Mouse (Mus musculus): ENCODE measurements around the gene Acp6. TPM values are rescaled to one million over a fixed set of nuclear protein-coding genes. Genes with fewer than 3 reads are reported as not detected.

The Acp6 gene
- polyA plus RNA-seq, 1 experiment from 2014 or later, result 25.4 TPM

DNA sequence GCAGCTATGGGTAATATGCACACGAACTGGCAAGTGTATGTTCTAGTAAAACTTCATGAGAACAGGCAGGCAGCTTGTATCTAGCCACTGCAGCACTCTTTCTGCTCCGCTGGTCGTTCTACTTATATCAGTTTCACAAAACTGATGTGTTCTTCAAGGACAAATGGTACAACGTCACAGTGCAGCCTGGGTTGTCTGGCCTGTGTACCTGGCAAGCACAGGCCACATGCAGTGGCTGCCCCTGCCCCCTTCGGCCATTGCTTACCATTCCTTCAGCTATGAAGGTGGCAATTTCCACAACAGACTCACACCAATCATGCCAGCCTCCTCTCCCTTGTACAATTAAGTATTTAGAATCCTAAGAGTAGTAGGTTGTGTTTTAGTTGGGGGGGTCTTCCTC, 14.1 kb downstream of the Acp6 start:
- Histone ChIP-seq H3K4me3 (ENCODE audit: low read depth, low read length) (no peak overlapping the region), H3K36me3 (ENCODE audit: control insufficient read depth, insufficient read depth, low read length) (no peaks in the 10 kb centered on the region; the same call in 1 of the 2 replicates), H3K27me3 (ENCODE audit: control insufficient read depth, insufficient read depth, low read length) (no peaks in the 10 kb centered on the region), H3K9ac (ENCODE audit: low read length) (no peak overlapping the region), H3K9me3 (ENCODE audit: control insufficient read depth, low read length) (no peaks in the 10 kb centered on the region), H3K4me1 (ENCODE audit: control insufficient read depth, insufficient read depth, low read length) (no peaks in the 10 kb centered on the region), H3K4me2 (ENCODE audit: low read depth) (no peak overlapping the region), H3K27ac (ENCODE audit: low read depth, low read length) (no peak overlapping the region)
- DNase-seq (ENCODE audit: low spot score) (no peak), ATAC-seq (ENCODE audit: insufficient read depth, low FRiP score, low TSS enrichment) (no peak)
- WGBS, result 84% methylated on average over 5 of the region's 5 CpGs

DNA sequence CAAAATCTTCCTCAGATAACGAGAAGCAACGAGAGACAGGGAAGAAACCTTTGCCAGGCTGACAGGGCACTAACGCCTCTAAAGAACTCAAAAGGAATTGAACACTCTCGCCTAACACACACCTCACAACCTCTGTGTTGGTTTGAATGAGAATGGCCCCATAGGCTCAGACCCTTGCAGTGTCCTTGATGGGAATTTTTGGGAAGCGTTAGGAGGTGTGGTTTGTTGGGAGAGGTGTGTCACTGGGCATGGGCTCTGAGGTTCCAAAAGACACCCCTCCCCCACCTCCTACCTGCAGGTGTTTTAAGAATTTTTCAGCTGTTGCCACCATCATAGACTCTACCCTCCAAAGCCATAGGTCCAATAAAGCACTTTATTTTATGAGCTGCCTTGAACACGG, 20.3 kb downstream of the Acp6 start:
- no peak overlapping the region for H3K27ac ChIP-seq (ENCODE audit: low read depth, low read length)
- no peaks in the 10 kb centered on the region for H3K9me3 ChIP-seq (ENCODE audit: control insufficient read depth, low read length)
- H3K4me3 ChIP-seq (ENCODE audit: low read depth, low read length), result no peak overlapping the region
- H3K4me1 ChIP-seq (ENCODE audit: control insufficient read depth, insufficient read depth, low read length), result 0 out of 2 replicates have a peak, but pooled peaks cover 4% of the 10 kb centered on the region
- H3K4me2 ChIP-seq (ENCODE audit: low read depth), result no peak overlapping the region
- WGBS, result 60% methylated on average over 6 of the region's 6 CpGs
- ATAC-seq (ENCODE audit: insufficient read depth, low FRiP score, low TSS enrichment) (no peak), DNase-seq (ENCODE audit: low spot score) (no peak)
- no peaks in the 10 kb centered on the region; the same call in 1 of the 2 replicates for H3K36me3 ChIP-seq (ENCODE audit: control insufficient read depth, insufficient read depth, low read length)
- H3K9ac ChIP-seq (ENCODE audit: low read length), result no peak overlapping the region
- H3K27me3 ChIP-seq (ENCODE audit: control insufficient read depth, insufficient read depth, low read length), result no peaks in the 10 kb centered on the region

DNA sequence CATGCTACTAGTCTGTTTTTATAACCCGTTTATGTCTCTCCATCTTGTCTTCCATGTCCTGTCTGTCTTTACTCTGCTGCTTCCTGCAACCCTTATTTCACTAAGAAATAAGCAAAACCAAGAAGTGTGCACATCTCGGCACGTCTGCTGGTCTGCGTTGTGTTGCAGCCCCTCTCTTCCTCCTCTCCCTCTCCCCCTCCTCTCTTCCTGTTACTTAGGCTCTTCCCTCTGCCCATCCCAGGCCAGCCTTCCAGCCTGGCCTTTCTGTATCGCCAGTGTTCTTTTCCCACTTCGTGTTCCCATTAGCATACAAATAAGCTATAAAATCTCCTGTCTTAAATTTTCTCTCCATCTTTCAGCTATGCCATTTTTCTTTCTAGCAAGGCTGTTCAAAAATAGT, 21.9 kb downstream of the Acp6 start:
- no peaks in the 10 kb centered on the region for H3K27me3 ChIP-seq (ENCODE audit: control insufficient read depth, insufficient read depth, low read length)
- ATAC-seq (ENCODE audit: insufficient read depth, low FRiP score, low TSS enrichment) (no peak), DNase-seq (ENCODE audit: low spot score) (no peak)
- H3K9me3 ChIP-seq (ENCODE audit: control insufficient read depth, low read length), result no peaks in the 10 kb centered on the region
- H3K4me3 ChIP-seq (ENCODE audit: low read depth, low read length), result no peak overlapping the region
- 48% methylated on average over 6 of the region's 6 CpGs for WGBS
- H3K4me1 ChIP-seq (ENCODE audit: control insufficient read depth, insufficient read depth, low read length), result 0 out of 2 replicates have a peak, but pooled peaks cover 4% of the 10 kb centered on the region
- H3K9ac ChIP-seq (ENCODE audit: low read length), result no peak overlapping the region
- H3K4me2 ChIP-seq (ENCODE audit: low read depth), result no peak overlapping the region
- no peaks in the 10 kb centered on the region; the same call in 1 of the 2 replicates for H3K36me3 ChIP-seq (ENCODE audit: control insufficient read depth, insufficient read depth, low read length)
- no peak overlapping the region for H3K27ac ChIP-seq (ENCODE audit: low read depth, low read length)

DNA sequence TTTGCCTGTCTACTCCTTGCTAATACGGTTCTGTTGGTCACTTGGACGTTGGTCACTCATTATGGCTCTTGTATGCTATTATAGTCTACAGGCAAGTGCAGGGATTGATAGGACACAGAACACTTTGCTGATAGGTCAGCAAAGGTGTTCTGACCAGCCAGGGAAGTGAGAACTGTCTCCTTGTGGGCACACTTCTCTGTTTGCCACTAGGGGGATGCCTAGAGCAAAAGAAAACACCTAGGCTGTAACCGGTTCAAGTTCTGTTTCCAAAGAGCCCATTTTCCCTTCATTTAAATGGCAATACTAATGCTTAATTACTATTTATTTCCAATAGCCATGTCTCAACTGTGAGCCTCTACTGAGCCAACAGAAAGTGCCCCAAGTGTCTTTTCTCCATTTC, 25.2 kb downstream of the Acp6 start:
- Histone ChIP-seq H3K4me1 (ENCODE audit: control insufficient read depth, insufficient read depth, low read length) (0 out of 2 replicates have a peak, but pooled peaks cover 6% of the 10 kb centered on the region), H3K4me2 (ENCODE audit: low read depth) (no peak overlapping the region), H3K4me3 (ENCODE audit: low read depth, low read length) (no peak overlapping the region), H3K27ac (ENCODE audit: low read depth, low read length) (no peak overlapping the region), H3K9me3 (ENCODE audit: control insufficient read depth, low read length) (no peaks in the 10 kb centered on the region), H3K27me3 (ENCODE audit: control insufficient read depth, insufficient read depth, low read length) (no peaks in the 10 kb centered on the region), H3K36me3 (ENCODE audit: control insufficient read depth, insufficient read depth, low read length) (no peaks in the 10 kb centered on the region), H3K9ac (ENCODE audit: low read length) (no peak overlapping the region)
- ATAC-seq (ENCODE audit: insufficient read depth, low FRiP score, low TSS enrichment) (no peak), DNase-seq (ENCODE audit: low spot score) (no peak)
- WGBS, result 48% methylated on average over 3 of the region's 3 CpGs

DNA sequence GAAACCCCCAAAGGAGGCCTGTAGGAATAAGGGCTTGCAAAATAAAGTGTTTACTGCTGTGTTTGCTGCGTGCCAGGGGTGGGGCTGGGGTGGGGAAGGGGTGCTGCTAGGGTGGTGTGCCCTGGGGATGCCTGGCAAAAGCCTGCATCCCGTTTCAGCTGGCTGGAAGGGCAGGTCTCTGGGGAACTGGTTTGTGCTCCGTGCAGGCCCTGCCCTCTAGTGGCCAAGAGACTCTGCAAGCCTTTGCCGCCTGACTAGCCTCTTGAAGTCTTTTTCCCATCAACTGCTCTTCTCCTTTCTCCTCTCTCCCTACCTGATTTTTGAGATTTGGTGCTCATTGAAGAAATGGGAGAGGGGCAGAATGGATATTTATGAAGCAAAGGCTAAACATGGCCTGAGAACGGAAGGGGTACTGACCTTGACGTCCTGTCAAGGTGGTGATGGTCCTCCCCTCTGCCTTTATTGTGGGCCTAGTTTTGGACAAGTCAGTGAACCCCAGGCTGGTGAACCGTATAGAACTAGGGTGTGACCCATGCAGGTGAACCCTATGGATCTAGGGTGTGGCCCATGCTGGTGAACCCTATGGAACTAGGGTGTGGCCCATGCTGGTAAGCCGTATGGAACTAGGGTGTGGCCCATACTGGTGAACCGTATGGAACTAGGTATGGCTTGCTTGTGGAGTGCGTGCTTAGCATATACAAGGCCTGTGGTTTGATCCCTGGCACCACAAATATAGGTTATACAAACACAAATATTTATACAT, 26.7 kb downstream of the Acp6 start:
- H3K9me3 ChIP-seq (ENCODE audit: control insufficient read depth, low read length), result no peaks in the 10 kb centered on the region
- H3K27ac ChIP-seq (ENCODE audit: low read depth, low read length), result no peak overlapping the region
- peak; percentile 43; the same call in 1 of the 2 replicates for ATAC-seq (ENCODE audit: insufficient read depth, low FRiP score, low TSS enrichment)
- H3K4me3 ChIP-seq (ENCODE audit: low read depth, low read length), result no peak overlapping the region
- peak; percentile 73 for DNase-seq (ENCODE audit: low spot score)
- 0 out of 2 replicates have a peak, but pooled peaks cover 7% of the 10 kb centered on the region for H3K4me1 ChIP-seq (ENCODE audit: control insufficient read depth, insufficient read depth, low read length)
- no peak overlapping the region for H3K4me2 ChIP-seq (ENCODE audit: low read depth)
- 44% methylated on average over 10 of the region's 10 CpGs for WGBS
- H3K27me3 ChIP-seq (ENCODE audit: control insufficient read depth, insufficient read depth, low read length), result no peaks in the 10 kb centered on the region
- no peaks in the 10 kb centered on the region for H3K36me3 ChIP-seq (ENCODE audit: control insufficient read depth, insufficient read depth, low read length)
- no peak overlapping the region for H3K9ac ChIP-seq (ENCODE audit: low read length)

DNA sequence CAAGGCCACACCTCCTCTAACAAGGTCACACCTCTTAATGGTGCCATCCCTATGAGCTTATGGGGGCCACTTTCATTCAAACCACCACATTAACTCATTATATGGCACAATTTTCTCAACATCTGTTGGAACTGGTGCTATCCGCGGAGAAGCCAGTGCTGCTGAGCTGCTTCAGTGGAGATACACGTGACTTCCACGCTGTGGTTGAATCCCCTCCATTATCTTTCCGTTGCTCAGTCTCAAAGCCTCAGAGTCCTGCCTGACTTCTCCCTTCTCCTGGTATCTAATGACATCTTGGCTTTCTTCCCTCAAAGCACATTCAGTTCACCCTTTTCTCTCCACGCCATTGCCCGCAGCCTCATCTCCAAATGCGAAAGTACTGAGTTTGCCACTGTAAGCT, 38.0 kb downstream of the Acp6 start:
- H3K4me1 ChIP-seq (ENCODE audit: control insufficient read depth, insufficient read depth, low read length), result peaks cover 4% of the 10 kb centered on the region; the same call in 1 of the 2 replicates
- no peak overlapping the region for H3K4me2 ChIP-seq (ENCODE audit: low read depth)
- H3K9me3 ChIP-seq (ENCODE audit: control insufficient read depth, low read length), result no peaks in the 10 kb centered on the region
- H3K27ac ChIP-seq (ENCODE audit: low read depth, low read length), result no peak overlapping the region
- ATAC-seq (ENCODE audit: insufficient read depth, low FRiP score, low TSS enrichment) (no peak), DNase-seq (ENCODE audit: low spot score) (no peak)
- WGBS, result 92% methylated on average over 8 of the region's 8 CpGs
- H3K36me3 ChIP-seq (ENCODE audit: control insufficient read depth, insufficient read depth, low read length), result no peaks in the 10 kb centered on the region
- H3K9ac ChIP-seq (ENCODE audit: low read length), result no peak overlapping the region
- no peak overlapping the region for H3K4me3 ChIP-seq (ENCODE audit: low read depth, low read length)
- no peaks in the 10 kb centered on the region for H3K27me3 ChIP-seq (ENCODE audit: control insufficient read depth, insufficient read depth, low read length)

DNA sequence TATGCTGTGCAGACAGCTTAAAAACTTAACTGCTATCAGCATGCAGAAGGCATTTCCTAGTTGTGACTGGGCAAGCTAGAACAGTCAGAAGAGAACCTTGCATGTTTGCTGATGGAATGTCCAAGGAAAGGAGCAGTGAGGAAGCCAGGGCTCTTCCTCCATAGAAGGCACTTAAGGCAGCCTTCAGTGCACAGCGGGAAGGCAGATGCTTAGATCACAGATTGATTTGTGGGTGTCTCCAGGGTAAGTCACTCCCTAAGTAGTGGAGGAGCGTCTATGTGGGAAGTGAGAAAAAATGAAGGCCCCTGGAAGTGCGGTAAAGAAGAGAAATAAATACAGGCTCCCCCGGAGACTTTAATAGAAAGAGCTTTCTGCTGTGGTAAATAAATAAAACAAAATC, 40.7 kb downstream of the Acp6 start:
- Histone ChIP-seq H3K4me2 (ENCODE audit: low read depth) (no peak overlapping the region), H3K27ac (ENCODE audit: low read depth, low read length) (no peak overlapping the region), H3K27me3 (ENCODE audit: control insufficient read depth, insufficient read depth, low read length) (no peaks in the 10 kb centered on the region), H3K4me3 (ENCODE audit: low read depth, low read length) (no peak overlapping the region), H3K36me3 (ENCODE audit: control insufficient read depth, insufficient read depth, low read length) (no peaks in the 10 kb centered on the region), H3K4me1 (ENCODE audit: control insufficient read depth, insufficient read depth, low read length) (peaks cover 4% of the 10 kb centered on the region; the same call in 1 of the 2 replicates), H3K9ac (ENCODE audit: low read length) (no peak overlapping the region), H3K9me3 (ENCODE audit: control insufficient read depth, low read length) (no peaks in the 10 kb centered on the region)
- WGBS, result 18% methylated on average over 4 of the region's 4 CpGs
- ATAC-seq (ENCODE audit: insufficient read depth, low FRiP score, low TSS enrichment) (no peak), DNase-seq (ENCODE audit: low spot score) (no peak)

DNA sequence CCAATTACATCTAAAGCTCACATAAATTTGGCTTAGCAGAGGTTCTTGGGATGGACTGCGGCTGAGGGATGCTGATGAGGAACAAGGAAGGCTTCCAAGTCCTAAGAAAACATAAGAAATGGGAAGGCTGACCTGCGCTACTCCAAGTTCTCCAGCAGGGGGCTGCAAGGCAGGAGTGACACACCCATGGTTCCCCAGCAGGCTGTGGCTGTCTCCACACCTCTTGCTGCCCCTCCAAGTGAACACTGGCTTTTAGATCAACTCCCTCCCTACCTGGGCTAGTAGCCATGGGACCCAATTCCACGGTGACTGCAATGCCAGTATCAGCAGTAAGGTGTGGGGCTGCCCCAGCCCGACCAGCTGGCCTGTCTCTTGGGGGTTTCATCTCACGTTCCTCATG, 43.4 kb downstream of the Acp6 start:
- WGBS, result 51% methylated on average over 5 of the region's 5 CpGs
- no peak overlapping the region for H3K9ac ChIP-seq (ENCODE audit: low read length)
- DNase-seq (ENCODE audit: low spot score) (peak; percentile 67), ATAC-seq (ENCODE audit: insufficient read depth, low FRiP score, low TSS enrichment) (0 out of 2 replicates have a peak, but pooled peaks have one; percentile 50)
- H3K4me1 ChIP-seq (ENCODE audit: control insufficient read depth, insufficient read depth, low read length), result peaks cover 4% of the 10 kb centered on the region; the same call in 1 of the 2 replicates
- H3K4me3 ChIP-seq (ENCODE audit: low read depth, low read length), result no peak overlapping the region
- peaks cover 3% of the 10 kb centered on the region; the same call in 1 of the 2 replicates for H3K36me3 ChIP-seq (ENCODE audit: control insufficient read depth, insufficient read depth, low read length)
- no peak overlapping the region for H3K27ac ChIP-seq (ENCODE audit: low read depth, low read length)
- H3K4me2 ChIP-seq (ENCODE audit: low read depth), result no peak overlapping the region
- no peaks in the 10 kb centered on the region for H3K9me3 ChIP-seq (ENCODE audit: control insufficient read depth, low read length)
- no peaks in the 10 kb centered on the region for H3K27me3 ChIP-seq (ENCODE audit: control insufficient read depth, insufficient read depth, low read length)

DNA sequence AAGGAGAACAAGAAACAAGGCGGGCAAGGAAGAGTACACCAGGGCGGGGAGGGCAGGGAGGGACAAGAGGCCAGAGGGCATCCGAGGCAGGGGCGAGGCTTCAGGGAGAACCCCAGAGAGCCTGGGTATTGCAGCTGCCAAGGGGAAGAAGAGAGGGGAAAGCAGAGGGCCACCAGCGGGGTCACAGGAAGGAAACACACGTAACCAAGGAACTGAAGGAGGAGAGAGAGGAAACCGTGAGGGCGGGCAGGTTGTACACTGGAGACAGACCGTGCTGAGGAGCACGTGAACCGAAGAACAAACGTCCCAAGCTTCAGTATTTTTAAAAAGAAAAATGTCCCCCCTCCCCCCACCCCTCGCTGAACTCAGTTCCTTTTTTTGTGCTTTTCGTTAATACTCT, 45.3 kb downstream of the Acp6 start:
- 82% methylated on average over 14 of the region's 14 CpGs for WGBS
- H3K27me3 ChIP-seq (ENCODE audit: control insufficient read depth, insufficient read depth, low read length), result no peaks in the 10 kb centered on the region
- H3K4me2 ChIP-seq (ENCODE audit: low read depth), result no peak overlapping the region
- no peak overlapping the region for H3K27ac ChIP-seq (ENCODE audit: low read depth, low read length)
- no peak overlapping the region for H3K9ac ChIP-seq (ENCODE audit: low read length)
- ATAC-seq (ENCODE audit: insufficient read depth, low FRiP score, low TSS enrichment) (no peak), DNase-seq (ENCODE audit: low spot score) (no peak)
- H3K9me3 ChIP-seq (ENCODE audit: control insufficient read depth, low read length), result no peaks in the 10 kb centered on the region
- H3K36me3 ChIP-seq (ENCODE audit: control insufficient read depth, insufficient read depth, low read length), result peaks cover 15% of the 10 kb centered on the region
- no peak overlapping the region for H3K4me3 ChIP-seq (ENCODE audit: low read depth, low read length)
- peaks cover 4% of the 10 kb centered on the region; the same call in 1 of the 2 replicates for H3K4me1 ChIP-seq (ENCODE audit: control insufficient read depth, insufficient read depth, low read length)
